Mouse (Mus musculus) cerebellum, adult 8-10 months (tissue): Measurements from ENCODE around the gene E130309D02Rik.
A peak's percentile ranks its signal among the peaks of the same experiment; 100 is the strongest.

ENCODE experiments used
- DNase-seq: peaks from one replicate; pipeline ENCODE4 v3.0.0; 2022

E130309D02Rik gene

GRCm38 (mm10) chr5:143314730-143315513, at the start of gene E130309D02Rik:
Gene E130309D02Rik (minus strand): TSS chr5:143315360.
- DNase-seq: peak; percentile 91

- DNase-seq: no peak
Observed at GRCm38 (mm10) chr5:143363678-143364615, 48.8 kb upstream of the E130309D02Rik start.

GRCm38 (mm10) chr5:143361428-143361827, 46.3 kb upstream of the E130309D02Rik start:
- DNase-seq: no peak

- no peak for DNase-seq
Observed at GRCm38 (mm10) chr5:143360000-143360399, 44.8 kb upstream of the E130309D02Rik start.

GRCm38 (mm10) chr5:143359263-143359662, 44.1 kb upstream of the E130309D02Rik start:
- DNase-seq: no peak

GRCm38 (mm10) chr5:143357564-143357963, 42.4 kb upstream of the E130309D02Rik start:
- no peak for DNase-seq

GRCm38 (mm10) chr5:143356686-143357388, 41.7 kb upstream of the E130309D02Rik start, which contains the start of gene Grid2ip:
Gene Grid2ip (plus strand): TSS chr5:143357338.
- DNase-seq: no peak

GRCm38 (mm10) chr5:143356017-143356416, 40.9 kb upstream of the E130309D02Rik start:
- no peak for DNase-seq

GRCm38 (mm10) chr5:143346367-143346766, 31.2 kb upstream of the E130309D02Rik start:
- no peak for DNase-seq

- no peak for DNase-seq
Observed at GRCm38 (mm10) chr5:143339603-143340002, 24.4 kb upstream of the E130309D02Rik start.

GRCm38 (mm10) chr5:143336559-143336958, 21.4 kb upstream of the E130309D02Rik start:
- DNase-seq: no peak

GRCm38 (mm10) chr5:143335089-143335460, 19.9 kb upstream of the E130309D02Rik start:
- no peak for DNase-seq

- no peak for DNase-seq
Observed at GRCm38 (mm10) chr5:143334418-143335088, 19.4 kb upstream of the E130309D02Rik start.

- DNase-seq: peak; percentile 77
Observed at GRCm38 (mm10) chr5:143333872-143334271, 18.7 kb upstream of the E130309D02Rik start.

- DNase-seq: peak; percentile 88
Observed at GRCm38 (mm10) chr5:143328690-143329495, 13.7 kb upstream of the E130309D02Rik start, which contains the start of gene Zdhhc4. Gene Zdhhc4 (minus strand): TSS chr5:143329256.

GRCm38 (mm10) chr5:143317288-143317610, 2.1 kb upstream of the E130309D02Rik start:
- no peak for DNase-seq

GRCm38 (mm10) chr5:143316605-143317287, 1.6 kb upstream of the E130309D02Rik start:
- DNase-seq: peak; percentile 32

- DNase-seq: no peak
Observed at GRCm38 (mm10) chr5:143315514-143315888, 341 bp upstream of the E130309D02Rik start.

- DNase-seq: no peak
Observed at GRCm38 (mm10) chr5:143314183-143314729, 904 bp downstream of the E130309D02Rik start.

- DNase-seq: peak; percentile 80
Observed at GRCm38 (mm10) chr5:143311886-143312285, 3.3 kb downstream of the E130309D02Rik start.

- DNase-seq: no peak
Observed at GRCm38 (mm10) chr5:143309916-143310315, 5.2 kb downstream of the E130309D02Rik start.
